Mouse (Mus musculus): ENCODE measurements around the gene Tomt. TPM values are rescaled to one million over a fixed set of nuclear protein-coding genes. Genes with fewer than 3 reads are reported as not detected.

Gene Tomt
- total RNA-seq, 4 experiments from 2014 or later, result 0.35 TPM; not detected in 3

GRCm38 (mm10) chr7:101858362-101858761 is 47.8 kb downstream of the Tomt start:
- no peak for DNase-seq (ENCODE audit: low spot score in 2 of 2)

- no peak for DNase-seq (ENCODE audit: low spot score in 2 of 2)
These were observed 49.1 kb downstream of the Tomt start, which contains the start of gene Folr2 for GRCm38 (mm10) chr7:101857094-101857493. Folr2 (minus strand) TSS chr7:101857194.

- DNase-seq (ENCODE audit: low spot score in 2 of 2), result no peak
These were observed 52.3 kb downstream of the Tomt start for GRCm38 (mm10) chr7:101853816-101854215.

GRCm38 (mm10) chr7:101852846-101853245 is 53.3 kb downstream of the Tomt start:
- DNase-seq (ENCODE audit: low spot score in 2 of 2), result no peak

GRCm38 (mm10) chr7:101851689-101852088 is 54.5 kb downstream of the Tomt start:
- no peak for DNase-seq (ENCODE audit: low spot score in 2 of 2)

Small RNA genes within 50 kb of the gene (microRNA-seq; reads per million reads assigned to microRNA genes)
- 0 reads per million in 2 experiments for gene Gm22655

Other genes starting within 250 kb of the Tomt start
- 10 to 100 TPM; 50.7 to 64.1 (median 56.9) TPM for gene Clpb, start 242.7 kb downstream of the Tomt start, total RNA-seq (2022)
- gene Phox2a, start 88.0 kb downstream of the Tomt start, total RNA-seq (2022), result under 1 TPM in 1 of 4 experiments, not detected in 3; 0.20 TPM
- gene Inppl1, start 68.1 kb downstream of the Tomt start, total RNA-seq (2022), result 10 to 100 TPM; 29.1 to 38.3 (median 32.4) TPM
- gene Folr2, start 49.2 kb downstream of the Tomt start, total RNA-seq (2022), result 1 to 10 TPM in 2 of 4 experiments, not detected in 2; 1.3 to 1.4 TPM
- 10 to 100 TPM; 30.2 to 37.2 (median 35.0) TPM for gene Anapc15, start 42.6 kb downstream of the Tomt start, total RNA-seq (2022)
- 1 to 10 TPM in 3 of 4 experiments, under 1 TPM in 1; 0.51 to 3.2 (median 1.3) TPM for gene Folr1, start 35.6 kb downstream of the Tomt start, total RNA-seq (2022)
- 10 to 100 TPM; 77.5 to 94.3 (median 89.8) TPM for gene Lamtor1, start 455 bp downstream of the Tomt start, total RNA-seq (2022)
- 1 to 10 TPM; 5.8 to 7.9 (median 6.1) TPM for gene Lrrc51, start 27.5 kb upstream of the Tomt start, total RNA-seq (2022)
- 100 to 1,000 TPM in 3 of 4 experiments, 10 to 100 TPM in 1; 99.7 to 129 (median 117) TPM for gene Numa1, start 27.8 kb upstream of the Tomt start, total RNA-seq (2022)
- 10 to 100 TPM in 3 of 4 experiments, 1 to 10 TPM in 1; 8.3 to 12.9 (median 11.1) TPM for gene Il18bp, start 112.3 kb upstream of the Tomt start, total RNA-seq (2022)
- 10 to 100 TPM; 43.4 to 47.0 (median 44.9) TPM for gene Rnf121, start 159.1 kb upstream of the Tomt start, total RNA-seq (2022)
- 10 to 100 TPM; 25.8 to 37.3 (median 31.9) TPM for gene Xndc1, start 159.2 kb upstream of the Tomt start, total RNA-seq (2022)
- 1 to 10 TPM; 1.7 to 2.8 (median 2.3) TPM for gene Xntrpc, start 159.4 kb upstream of the Tomt start, total RNA-seq (2022)
- 1 to 10 TPM in 3 of 4 experiments, not detected in 1; 1.4 to 2.4 (median 1.8) TPM for gene Trpc2, start 176.8 kb upstream of the Tomt start, total RNA-seq (2022)
- not detected for gene Art1, start 195.4 kb upstream of the Tomt start, total RNA-seq (2022)
- gene Art5, start 203.1 kb upstream of the Tomt start, total RNA-seq (2022), result not detected
- gene Chrna10, start 210.5 kb upstream of the Tomt start, total RNA-seq (2022), result under 1 TPM in 2 of 4 experiments, not detected in 2; 0.16 to 0.25 TPM